Mouse (Mus musculus): ENCODE results near the gene Gng3. TPM values are rescaled to one million over a fixed set of nuclear protein-coding genes. Genes with fewer than 3 reads are reported as not detected.
"Not testable (repeated sequence)": the region's sequence is repeated elsewhere in the genome, so short reads cannot be mapped to it uniquely, and the experiment has no call there.

The Gng3 gene
- polyA plus RNA-seq, 1 experiment: 2.0 TPM

- Histone ChIP-seq H3K4me3 (ENCODE audit: control insufficient read depth, low read depth, low read length) (no peak overlapping the region), H3K27me3 (ENCODE audit: control insufficient read depth, insufficient read depth, low read length) (no peaks in the 10 kb centered on the region), H3K36me3 (ENCODE audit: control insufficient read depth, insufficient read depth, low read length) (peaks cover 6% of the 10 kb centered on the region), H3K4me1 (ENCODE audit: control insufficient read depth, insufficient read depth, low read length) (peaks cover 6% of the 10 kb centered on the region), H3K27ac (ENCODE audit: control insufficient read depth, insufficient read depth, low read depth, low read length) (no peak overlapping the region)
- no peak for TF ChIP-seq POLR2A (IDR thresholded peaks at IDR 0.05; ENCODE audit: control insufficient read depth, low read depth, low read length)
- TF ChIP-seq CTCF (IDR thresholded peaks at IDR 0.05; ENCODE audit: control insufficient read depth, insufficient read depth, insufficient replicate concordance, low read depth, low read length): no peak
These were observed 36.0 kb upstream of the Gng3 start for GRCm38 (mm10) chr19:8875031-8875430.

DNA sequence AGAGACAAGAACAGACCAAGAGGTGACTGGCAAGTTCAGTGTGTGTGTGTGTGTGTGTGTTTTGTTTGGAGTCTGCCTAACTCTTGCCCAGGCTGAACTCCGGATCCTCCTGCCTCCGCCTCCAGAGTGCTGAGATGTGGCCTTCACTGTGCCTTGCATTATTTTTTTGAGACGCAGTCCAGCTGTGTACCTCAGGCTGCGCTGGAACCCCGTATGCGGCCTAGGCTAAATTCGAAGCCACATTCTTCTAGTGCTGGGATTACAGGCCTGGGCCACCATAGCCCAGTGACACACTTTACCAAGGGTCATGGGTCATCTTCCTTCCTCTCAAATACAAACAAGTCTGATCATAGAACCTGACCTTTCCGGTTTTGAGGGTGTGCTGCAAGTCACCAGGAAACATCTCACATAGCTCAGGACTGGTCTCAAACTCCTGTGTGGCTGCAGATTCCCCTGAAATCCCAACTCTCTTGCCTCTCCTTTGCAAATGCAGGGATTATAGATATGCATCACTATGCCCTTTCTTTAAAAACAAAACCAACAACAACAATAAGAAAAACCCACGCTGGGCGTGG lies 33.4 kb upstream of the Gng3 start:
- Histone ChIP-seq H3K36me3 (ENCODE audit: control insufficient read depth, insufficient read depth, low read length) (peaks cover 6% of the 10 kb centered on the region), H3K4me1 (ENCODE audit: control insufficient read depth, insufficient read depth, low read length) (peaks cover 6% of the 10 kb centered on the region), H3K27ac (ENCODE audit: control insufficient read depth, insufficient read depth, low read depth, low read length) (peak overlapping the region; percentile 41; the same call in 1 of the 2 replicates), H3K4me3 (ENCODE audit: control insufficient read depth, low read depth, low read length) (peak overlapping the region; percentile 87), H3K27me3 (ENCODE audit: control insufficient read depth, insufficient read depth, low read length) (no peaks in the 10 kb centered on the region)
- TF ChIP-seq POLR2A (IDR thresholded peaks at IDR 0.05; ENCODE audit: control insufficient read depth, low read depth, low read length) (no peak), CTCF (IDR thresholded peaks at IDR 0.05; ENCODE audit: control insufficient read depth, insufficient read depth, insufficient replicate concordance, low read depth, low read length) (no peak)

DNA sequence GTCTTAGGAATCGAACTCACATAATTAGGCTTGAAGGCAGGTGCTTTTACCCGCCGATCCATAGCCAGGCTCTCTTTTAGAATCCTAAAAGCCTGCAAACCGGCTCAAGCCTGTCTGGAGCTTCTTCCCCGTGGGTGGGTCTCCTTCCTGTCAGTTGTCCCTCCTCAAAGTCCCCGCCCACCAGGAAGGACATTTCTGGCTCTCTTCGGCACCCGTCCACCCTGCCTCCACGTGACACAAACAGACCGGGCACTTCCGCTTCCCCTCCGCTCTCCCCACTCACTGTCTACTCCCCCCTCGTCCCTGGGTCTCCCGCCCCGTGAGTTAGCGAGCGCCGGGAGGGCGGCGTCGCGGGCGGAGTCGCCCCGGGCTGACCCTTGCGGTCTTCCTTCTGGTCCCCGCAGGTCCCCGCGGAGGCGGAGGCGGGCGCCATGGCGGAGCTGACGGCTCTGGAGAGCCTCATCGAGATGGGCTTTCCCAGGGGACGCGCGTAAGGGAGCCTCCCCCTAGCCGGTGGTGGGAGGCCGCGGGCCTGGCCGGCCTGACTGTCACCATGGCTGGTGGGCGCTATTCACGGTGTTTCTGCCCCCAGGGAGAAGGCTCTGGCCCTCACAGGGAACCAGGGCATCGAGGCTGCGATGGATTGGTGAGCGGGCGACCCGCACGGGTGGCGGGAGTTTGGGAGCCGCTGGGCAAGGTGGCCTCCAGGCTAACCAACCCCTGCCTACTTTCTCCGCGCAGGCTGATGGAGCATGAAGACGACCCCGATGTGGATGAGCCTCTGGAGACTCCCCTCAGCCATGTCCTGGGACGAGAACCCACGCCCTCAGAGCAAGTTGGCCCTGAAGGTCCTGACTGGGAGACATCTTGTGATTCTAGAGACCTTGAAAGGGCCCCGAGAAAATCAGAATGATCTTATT lies 32.5 kb upstream of the Gng3 start, which contains the start of gene Ubxn1:
Ubxn1 (plus strand) TSS at position 230 of the 920 bp plus-strand sequence.
- Histone ChIP-seq H3K4me3 (ENCODE audit: control insufficient read depth, low read depth, low read length) (peak within 1 kb of the TSS; percentile 87), H3K4me1 (ENCODE audit: control insufficient read depth, insufficient read depth, low read length) (peaks cover 6% of the 10 kb centered on the region), H3K36me3 (ENCODE audit: control insufficient read depth, insufficient read depth, low read length) (peaks cover 6% of the 10 kb centered on the region), H3K27me3 (ENCODE audit: control insufficient read depth, insufficient read depth, low read length) (no peaks in the 10 kb centered on the region), H3K27ac (ENCODE audit: control insufficient read depth, insufficient read depth, low read depth, low read length) (peak within 1 kb of the TSS; percentile 93)
- TF ChIP-seq POLR2A (IDR thresholded peaks at IDR 0.05; ENCODE audit: control insufficient read depth, low read depth, low read length) (peak; percentile 90), CTCF (IDR thresholded peaks at IDR 0.05; ENCODE audit: control insufficient read depth, insufficient read depth, insufficient replicate concordance, low read depth, low read length) (no peak)

DNA sequence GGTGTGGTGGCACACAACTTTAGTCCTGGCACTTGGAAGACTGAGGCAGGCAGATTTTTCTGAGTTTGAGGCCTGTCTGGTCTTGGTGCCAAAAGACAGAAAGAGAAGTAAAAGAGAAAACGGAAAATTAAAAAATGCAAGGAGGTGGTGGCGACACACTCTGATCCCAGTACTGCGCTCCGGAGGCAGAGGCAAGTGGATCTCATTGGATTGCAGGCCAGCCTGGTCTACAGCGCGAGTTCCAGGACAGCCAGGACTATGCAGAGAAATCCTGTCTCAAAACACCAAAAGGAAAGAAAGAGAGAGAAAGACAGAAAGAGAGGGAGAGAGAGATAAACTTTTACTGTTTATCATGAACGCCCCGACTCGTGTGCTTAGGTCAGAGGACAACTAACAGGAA lies 31.8 kb upstream of the Gng3 start:
- Histone ChIP-seq H3K27ac (ENCODE audit: control insufficient read depth, insufficient read depth, low read depth, low read length) (peak overlapping the region; percentile 93), H3K27me3 (ENCODE audit: control insufficient read depth, insufficient read depth, low read length) (no peaks in the 10 kb centered on the region), H3K36me3 (ENCODE audit: control insufficient read depth, insufficient read depth, low read length) (peaks cover 6% of the 10 kb centered on the region), H3K4me1 (ENCODE audit: control insufficient read depth, insufficient read depth, low read length) (peaks cover 6% of the 10 kb centered on the region), H3K4me3 (ENCODE audit: control insufficient read depth, low read depth, low read length) (peak overlapping the region; percentile 87)
- TF ChIP-seq POLR2A (IDR thresholded peaks at IDR 0.05; ENCODE audit: control insufficient read depth, low read depth, low read length) (no peak), CTCF (IDR thresholded peaks at IDR 0.05; ENCODE audit: control insufficient read depth, insufficient read depth, insufficient replicate concordance, low read depth, low read length) (no peak)

DNA sequence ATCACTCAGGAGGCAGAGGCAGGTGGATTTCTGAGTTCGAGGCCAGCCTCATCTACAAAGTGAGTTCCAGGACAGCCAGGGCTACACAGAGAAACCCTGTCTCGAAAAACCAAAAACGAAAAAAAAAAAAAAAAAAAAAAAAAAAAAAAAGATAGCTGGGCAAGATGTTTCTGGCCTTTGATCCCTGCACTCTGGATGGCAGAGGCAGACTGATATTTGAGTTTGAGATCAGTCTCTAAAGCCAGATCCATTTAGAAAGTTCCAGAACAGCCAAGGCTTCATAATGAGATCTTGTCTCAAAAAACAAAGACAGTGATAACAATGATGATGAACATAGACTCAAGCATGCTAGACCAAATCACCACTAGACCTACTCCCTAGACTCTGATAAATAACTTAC lies 31.4 kb upstream of the Gng3 start:
- H3K27ac ChIP-seq (ENCODE audit: control insufficient read depth, insufficient read depth, low read depth, low read length): not testable (repeated sequence)

DNA sequence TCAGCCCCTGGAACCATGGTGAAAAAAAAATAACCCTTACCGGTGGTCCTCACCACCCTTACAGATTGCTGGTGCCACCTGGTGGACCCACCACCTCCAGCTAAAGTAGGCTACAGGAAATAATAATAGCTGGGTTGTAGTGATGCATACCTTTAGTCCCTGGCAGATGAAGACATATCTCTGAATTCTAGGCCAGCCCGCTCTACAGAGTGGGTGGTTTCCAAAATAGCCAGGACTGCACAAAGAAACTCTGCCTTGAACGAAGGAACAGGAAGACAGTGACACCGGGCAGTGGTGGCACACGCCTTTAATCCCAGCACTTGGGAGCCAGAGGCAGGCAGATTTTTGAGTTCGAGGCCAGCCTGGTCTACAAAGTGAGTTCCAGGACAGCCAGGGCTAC lies 25.3 kb upstream of the Gng3 start:
- Histone ChIP-seq H3K4me1 (ENCODE audit: control insufficient read depth, insufficient read depth, low read length) (no peaks in the 10 kb centered on the region), H3K4me3 (ENCODE audit: control insufficient read depth, low read depth, low read length) (no peak overlapping the region), H3K36me3 (ENCODE audit: control insufficient read depth, insufficient read depth, low read length) (no peaks in the 10 kb centered on the region), H3K27me3 (ENCODE audit: control insufficient read depth, insufficient read depth, low read length) (no peaks in the 10 kb centered on the region), H3K27ac (ENCODE audit: control insufficient read depth, insufficient read depth, low read depth, low read length) (no peak overlapping the region)
- TF ChIP-seq POLR2A (IDR thresholded peaks at IDR 0.05; ENCODE audit: control insufficient read depth, low read depth, low read length): no peak
- no peak for TF ChIP-seq CTCF (IDR thresholded peaks at IDR 0.05; ENCODE audit: control insufficient read depth, insufficient read depth, insufficient replicate concordance, low read depth, low read length)

More for the DNA sequence above, 31.4 kb upstream of the Gng3 start:
- H3K4me3 ChIP-seq (ENCODE audit: control insufficient read depth, low read depth, low read length); H3K27me3 ChIP-seq (ENCODE audit: control insufficient read depth, insufficient read depth, low read length); H3K36me3 ChIP-seq (ENCODE audit: control insufficient read depth, insufficient read depth, low read length); H3K4me1 ChIP-seq (ENCODE audit: control insufficient read depth, insufficient read depth, low read length): not testable (repeated sequence)

- Histone ChIP-seq H3K4me3 (ENCODE audit: control insufficient read depth, low read depth, low read length) (no peak overlapping the region), H3K27ac (ENCODE audit: control insufficient read depth, insufficient read depth, low read depth, low read length) (no peak overlapping the region), H3K27me3 (ENCODE audit: control insufficient read depth, insufficient read depth, low read length) (no peaks in the 10 kb centered on the region), H3K4me1 (ENCODE audit: control insufficient read depth, insufficient read depth, low read length) (no peaks in the 10 kb centered on the region), H3K36me3 (ENCODE audit: control insufficient read depth, insufficient read depth, low read length) (no peaks in the 10 kb centered on the region)
- TF ChIP-seq CTCF (IDR thresholded peaks at IDR 0.05; ENCODE audit: control insufficient read depth, insufficient read depth, insufficient replicate concordance, low read depth, low read length) (no peak), POLR2A (IDR thresholded peaks at IDR 0.05; ENCODE audit: control insufficient read depth, low read depth, low read length) (no peak)
These were observed 20.0 kb upstream of the Gng3 start for GRCm38 (mm10) chr19:8859018-8859417.
